Mouse (Mus musculus) urinary bladder, postnatal 10 days (tissue): Measurements from ENCODE around the gene Dgkg.

Experiments used
- DNase-seq: peaks from one replicate; pipeline ENCODE4 v3.0.0; 2022; ENCODE audit warnings: low spot score

Dgkg gene

DNA sequence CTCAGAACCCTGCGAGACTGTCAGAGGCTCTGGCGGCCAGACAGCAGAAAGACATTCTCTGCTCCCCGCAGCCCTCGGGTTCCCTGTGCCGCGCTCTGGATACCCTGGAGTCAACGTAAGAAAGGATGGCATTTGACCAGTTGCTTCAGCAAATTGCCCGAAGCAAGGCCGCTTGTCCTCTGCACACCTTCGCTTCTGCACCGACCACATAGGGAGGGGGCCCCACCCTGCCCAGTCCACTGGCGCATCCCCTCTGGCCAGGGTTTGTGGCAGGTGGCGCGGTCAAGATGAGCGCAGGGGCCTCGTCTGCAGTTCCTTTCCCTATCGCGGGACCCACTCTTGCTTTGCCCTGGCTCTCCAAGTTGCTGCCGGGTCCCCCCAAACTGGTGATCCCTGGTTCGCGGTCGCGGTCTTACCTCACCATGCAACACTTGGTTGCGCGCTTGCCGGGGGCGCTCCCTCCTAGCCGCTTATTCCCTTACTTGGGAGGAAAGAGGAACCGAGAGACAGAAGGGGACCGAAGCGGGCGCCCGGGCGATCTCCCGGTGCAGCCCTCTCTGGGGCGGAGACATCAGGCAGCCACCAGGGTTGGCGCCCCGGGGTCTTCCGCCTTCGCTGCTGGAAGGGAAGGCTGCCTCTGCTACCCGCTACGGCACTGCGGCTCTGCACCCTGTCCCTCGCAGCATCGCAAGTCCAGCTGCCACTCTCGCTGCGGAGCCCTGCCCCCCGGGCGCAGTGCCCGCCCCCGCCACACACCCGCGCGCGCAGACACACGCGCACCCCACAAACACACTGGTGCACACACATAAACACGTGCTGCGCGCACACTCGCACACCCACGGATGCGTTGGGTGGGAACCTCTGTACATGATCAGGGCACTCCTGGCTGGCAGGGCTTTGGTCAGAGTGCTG, at the start of gene Dgkg:
Gene Dgkg (minus strand): TSS at position 689 of the 912 bp plus-strand sequence.
- no peak for DNase-seq

DNA sequence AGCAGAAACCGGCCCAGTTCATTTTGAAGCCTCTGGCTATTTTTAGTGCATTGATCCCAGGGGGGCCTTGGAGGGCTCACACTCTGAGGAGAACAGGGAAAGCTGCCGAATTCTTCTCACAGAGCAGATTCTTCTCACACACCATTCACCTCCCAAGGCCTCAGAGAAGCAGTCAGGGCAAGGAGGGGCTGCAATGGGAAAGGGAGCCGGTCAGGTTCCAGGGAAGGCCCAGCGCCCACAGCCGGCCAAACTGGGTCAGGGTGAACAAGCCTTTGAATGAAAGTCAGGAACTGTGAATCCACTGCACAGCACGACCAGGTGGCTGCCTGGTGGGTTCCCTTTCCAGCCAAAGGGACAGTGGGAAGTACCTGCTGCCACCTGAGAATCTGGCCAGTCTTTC, 47.9 kb upstream of the Dgkg start:
- DNase-seq = no peak

DNA sequence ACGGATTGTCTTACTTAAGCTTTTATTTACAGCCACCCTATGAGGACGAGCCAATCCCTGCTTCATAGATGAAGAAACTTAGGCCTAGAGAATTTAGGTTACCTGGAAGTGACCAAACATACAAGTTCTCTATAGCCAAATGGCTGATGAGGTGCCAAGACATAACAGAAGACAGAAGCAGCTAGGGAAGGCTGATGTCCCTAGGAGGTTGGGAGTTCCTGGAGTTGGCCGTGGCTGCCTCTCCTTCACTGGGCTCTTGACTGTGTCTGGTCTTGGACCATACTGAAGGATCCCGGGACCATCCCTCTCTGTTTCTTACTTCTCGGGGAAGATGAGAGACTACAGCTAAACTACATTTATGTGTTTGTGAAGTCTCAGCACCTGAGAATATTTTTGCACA, 47.1 kb upstream of the Dgkg start:
- DNase-seq = no peak

DNA sequence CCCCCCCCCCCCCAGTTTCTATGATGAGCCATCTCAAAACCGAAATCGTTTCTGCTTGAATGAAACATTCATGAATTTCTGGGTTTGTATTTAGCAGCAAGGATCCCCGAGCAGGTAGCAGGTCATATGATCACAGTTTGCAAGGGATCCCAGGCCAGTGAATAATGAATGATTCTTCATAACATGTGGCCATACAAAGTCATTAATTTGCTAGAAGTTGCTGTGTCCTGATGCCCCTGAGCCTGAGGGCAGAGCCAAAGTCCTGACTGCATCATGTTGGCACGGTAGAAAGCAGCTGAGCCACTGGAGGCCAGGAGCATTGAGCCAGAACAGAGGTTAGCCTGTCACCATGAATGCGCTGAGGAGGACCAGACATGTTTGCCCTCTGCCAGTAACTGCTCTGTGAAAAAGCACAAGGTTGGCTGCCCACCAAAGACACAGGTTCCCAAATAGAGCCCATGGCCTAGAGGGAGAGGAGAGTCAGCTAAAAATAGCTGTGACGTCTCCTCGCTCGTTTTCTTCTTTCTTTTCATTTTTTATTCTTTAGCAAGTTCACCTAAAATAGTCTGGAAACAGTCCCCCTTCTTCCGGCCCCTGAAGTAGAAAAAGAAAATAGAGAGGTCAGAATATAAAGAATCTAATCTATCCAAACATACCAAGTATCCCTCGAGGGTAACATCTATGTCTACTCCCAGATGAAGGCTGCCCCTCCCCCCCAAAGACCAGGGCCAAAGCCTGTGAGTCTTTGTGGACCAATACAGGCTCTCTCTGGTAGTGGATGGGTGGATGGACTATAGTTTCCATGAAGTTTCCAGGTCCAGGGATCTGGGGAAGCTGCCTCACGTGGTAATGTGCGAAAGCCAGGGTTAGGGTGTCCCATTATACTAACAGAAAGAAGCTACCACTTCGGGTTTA, 42.1 kb upstream of the Dgkg start:
- DNase-seq = no peak

DNA sequence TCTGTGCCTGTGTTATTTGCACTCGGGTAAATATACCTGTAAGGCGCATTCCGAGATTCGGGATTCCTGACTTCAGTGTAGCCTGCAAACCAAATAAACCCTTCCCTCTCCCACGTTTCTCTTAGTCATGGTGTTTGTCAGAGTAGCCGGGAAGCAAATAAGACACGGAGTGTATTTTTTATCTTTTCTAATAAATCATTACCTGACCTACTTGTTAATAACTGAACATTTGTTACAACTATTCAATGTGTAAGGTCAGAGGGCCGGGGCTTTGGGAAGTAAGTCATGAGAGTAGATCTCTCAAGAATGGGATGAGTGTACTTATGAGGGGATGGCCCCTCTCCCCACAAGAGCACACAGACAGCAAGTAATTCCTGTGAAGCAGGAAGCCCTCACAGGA, 41.1 kb upstream of the Dgkg start:
- DNase-seq = no peak

DNA sequence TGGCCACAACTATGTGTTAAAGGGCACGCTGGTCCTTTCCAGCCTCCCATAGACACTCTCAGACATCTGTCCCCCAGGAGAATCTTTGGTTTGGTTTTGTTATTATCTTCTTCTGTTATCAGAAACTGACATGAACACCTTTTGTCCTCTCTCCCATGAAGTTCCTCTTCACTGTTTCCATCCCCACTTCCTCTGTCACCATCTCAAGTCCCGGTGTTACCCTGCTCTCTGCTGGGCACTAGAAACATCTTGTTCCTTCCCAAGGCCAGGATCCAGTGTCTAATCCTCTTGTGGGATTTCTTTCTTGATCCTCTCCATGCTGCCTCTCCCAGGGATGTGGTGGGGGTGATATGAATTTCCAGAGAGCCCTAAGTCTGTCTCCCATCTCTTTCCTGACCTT, 32.6 kb upstream of the Dgkg start:
- no peak for DNase-seq

DNA sequence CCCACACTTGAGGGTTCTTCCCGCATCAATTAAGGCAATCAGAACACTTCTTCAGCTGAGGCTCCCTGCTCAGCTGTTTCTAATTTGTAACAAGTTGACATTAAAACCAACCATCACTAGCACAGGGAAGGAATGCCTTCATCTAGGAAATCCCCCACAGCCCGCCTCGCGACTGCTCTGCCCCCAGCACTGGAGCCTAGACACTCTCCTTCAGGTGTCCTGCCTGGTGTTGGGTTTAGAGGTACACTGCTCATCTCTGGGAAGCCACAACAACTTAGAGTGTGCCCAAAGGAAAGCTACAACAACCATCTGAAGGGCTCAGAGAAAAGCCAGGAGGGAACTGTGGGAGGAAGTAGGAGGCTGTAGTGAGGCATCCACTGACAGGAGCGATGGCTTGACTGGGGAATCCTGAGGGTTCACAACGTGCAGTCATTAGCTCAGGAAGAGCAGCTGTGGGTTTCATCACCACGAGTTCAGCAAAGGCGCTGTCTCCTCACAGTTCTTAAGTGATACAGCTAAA, 30.8 kb upstream of the Dgkg start:
- no peak for DNase-seq

DNA sequence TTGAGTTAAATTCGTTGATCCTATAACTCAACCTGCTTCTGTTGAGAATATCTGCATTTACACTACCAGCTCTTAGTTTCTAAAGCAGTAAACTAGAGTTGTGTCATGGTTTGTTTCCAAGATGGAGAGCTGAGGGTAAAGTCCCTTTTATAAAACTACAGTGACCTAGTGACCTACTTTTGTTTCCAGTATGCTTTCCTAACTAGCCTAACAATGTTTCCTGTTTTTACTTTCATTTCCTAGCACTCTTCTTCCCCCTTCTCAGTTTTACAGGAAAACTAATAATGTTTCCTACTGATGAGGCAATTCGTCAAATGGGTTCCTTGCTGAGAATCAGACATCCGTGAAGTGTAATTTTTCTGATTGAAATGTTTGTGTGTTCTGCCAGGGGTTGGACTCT, 26.6 kb upstream of the Dgkg start:
- DNase-seq = no peak

DNA sequence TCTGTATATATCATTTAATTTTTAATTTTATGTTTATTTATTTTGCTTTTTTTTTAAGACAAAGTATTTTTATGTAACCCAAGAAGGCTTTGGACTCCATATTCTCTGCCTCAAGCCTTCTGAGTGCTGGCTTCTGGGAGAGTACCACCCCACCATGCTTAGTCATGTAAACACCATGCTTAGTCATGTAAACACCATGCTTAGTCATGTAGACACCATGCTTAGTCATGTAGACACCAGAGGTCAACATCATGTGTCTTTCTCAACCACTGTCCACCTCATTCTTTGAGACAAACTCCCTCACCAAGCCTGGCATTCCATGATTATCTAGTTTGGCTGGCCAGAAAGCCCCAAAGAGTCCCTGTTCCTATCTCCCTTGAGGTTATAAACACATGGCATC, 25.7 kb upstream of the Dgkg start:
- no peak for DNase-seq

DNA sequence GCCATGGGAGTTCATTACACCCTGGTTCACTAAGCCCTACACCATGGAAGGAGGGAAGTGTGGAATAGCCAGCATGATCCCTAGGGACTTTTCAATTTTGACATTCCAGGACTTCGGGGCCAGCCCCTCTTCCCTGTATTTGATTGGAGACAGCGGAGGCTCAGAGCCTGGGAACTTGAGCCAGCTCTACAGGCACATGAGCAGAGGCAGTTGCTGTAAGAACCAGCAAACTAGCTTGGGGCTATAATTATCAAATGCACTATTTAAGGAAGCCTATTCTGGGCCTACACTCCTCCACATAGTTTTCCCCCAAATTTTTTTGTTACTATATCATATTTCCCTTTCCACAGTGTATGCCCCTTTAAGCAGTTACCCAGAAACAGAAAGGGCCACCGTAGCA, 22.6 kb upstream of the Dgkg start:
- DNase-seq = no peak

DNA sequence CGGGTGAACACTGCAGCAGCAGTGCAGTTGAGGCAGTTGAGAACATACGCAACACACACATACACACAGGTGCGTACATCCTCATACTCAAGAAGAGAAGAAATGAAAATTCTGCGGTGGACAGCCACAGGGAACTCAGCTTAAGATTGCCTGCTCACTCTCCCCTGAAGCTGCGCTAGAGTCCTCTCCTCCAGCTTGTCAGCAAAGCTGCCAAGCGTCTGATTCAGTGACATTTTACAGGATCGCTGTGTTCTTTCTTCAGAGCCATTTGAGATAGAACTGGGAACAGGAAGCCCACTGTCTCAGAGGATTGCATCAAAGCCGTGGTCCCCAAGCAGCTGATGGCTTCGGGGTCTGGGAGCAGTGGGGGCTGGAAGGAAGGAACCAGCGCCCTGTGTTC, 17.6 kb upstream of the Dgkg start:
- DNase-seq = no peak

DNA sequence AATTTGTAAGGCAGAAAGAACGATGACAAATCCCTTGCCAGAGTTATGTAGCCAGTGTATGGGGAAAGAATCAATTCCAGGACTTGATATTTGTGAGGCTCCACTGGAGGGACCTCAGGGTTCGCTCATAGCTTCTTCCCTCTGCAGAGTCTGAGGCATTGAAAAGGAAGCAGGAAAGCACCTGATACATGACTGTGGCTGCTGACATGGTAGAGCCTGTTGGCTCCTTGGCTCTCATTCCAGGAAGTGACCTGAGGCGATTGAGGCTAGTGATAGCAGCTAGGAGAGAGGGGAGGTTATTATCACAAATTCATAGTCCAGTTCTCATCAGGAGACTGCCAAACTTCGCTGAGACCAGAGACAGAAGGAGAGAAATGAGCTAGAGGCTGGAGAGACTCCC, 17.1 kb upstream of the Dgkg start:
- no peak for DNase-seq

DNA sequence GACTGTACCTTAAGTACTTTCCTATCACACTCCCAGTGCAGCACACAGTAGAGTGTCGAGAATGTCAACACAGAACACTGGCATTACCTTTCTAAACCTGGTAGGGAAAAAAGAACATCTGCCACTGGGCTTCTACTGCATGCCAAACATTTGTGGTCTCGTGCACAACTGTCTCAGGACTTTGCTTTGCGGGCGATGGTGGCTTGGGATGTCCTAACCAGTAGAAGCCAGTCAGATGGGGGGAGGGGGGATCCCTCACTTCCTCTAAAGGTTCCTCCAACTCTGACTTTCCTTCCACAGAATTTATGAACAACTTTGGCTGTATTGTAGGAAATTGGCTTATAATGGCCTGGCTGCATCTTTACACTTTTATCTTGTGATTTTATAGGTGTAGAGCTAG, 7.0 kb upstream of the Dgkg start:
- DNase-seq = no peak

DNA sequence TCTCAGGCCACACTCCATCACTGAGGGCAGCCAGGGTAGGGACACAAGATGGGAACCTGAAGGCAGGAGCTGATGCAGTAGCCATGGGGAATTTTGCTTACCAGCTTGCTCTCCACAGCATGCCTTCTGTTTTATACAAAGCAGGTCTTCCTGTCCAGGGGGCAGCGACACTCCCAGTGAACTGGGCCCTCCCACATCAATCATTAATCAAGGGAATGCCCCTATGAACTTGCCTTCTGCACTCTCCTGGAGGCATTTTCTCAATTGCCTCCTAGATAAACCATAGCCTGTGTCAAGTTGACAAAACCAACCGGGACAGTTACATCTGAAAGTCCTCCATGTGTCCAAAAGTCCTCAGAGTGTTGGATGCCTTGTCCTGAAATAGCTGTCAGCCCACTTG, 6.1 kb upstream of the Dgkg start:
- DNase-seq = no peak

DNA sequence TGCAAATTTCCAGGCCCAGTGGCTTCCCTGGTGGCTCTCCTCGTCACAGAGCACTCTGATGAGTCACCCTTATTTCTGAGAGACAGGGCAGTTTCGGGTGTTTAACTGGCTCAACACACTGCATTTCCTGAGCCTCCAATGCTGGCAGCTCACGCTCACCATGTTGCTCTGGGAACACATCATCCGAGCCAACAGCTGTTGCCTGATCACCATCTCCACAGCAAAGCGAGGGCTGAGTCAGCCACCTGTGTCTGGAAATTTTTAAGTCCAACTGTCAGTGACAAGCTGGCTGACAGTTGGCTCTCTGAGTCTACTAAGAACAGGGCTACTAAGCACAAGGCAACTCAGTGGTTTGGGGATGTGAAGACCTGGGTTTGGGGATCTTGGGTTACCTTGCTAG, 4.1 kb upstream of the Dgkg start:
- no peak for DNase-seq

DNA sequence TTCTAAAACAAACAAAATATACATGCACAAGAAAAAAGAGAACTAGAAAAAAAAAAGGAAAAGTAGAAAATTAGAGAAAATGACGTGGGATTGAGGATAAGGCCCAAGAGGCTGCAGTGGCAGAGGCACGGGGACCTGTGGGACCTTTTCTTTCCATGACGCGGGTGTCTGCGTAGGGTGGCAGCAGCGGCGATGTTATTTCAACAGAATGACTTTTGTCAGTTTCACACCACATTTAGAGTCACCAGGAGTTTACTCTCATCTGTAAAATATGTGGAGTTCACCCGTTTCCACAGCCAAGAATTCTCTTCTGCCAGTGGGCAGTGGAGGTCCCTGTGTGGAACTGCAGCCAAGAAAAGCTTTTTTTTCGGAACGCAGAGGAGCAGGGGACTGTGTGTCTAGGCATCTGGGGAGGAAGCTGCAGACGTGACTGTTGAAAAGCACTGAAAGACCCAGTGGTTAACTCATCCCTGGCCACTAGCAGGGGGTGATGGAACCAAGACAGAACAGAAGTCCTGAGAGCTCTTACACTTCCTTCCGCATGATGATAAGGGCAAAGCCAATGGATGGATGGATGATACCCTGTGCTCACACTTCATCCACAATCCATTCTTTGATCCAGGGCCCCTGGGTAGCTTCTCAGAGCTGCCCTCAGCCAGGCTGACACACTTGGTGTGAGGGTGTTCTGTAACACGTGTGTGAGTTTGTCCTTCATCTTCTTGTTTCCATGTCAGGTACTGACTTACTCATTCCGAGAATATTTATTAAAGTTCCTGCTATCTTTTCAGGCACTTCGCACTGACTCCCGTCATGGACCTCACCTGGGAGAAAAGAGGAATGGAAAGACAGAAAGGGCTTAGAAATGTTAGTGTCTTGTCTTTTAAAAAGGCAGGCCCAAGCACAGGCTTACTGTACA, 1.1 kb upstream of the Dgkg start:
- DNase-seq = no peak

DNA sequence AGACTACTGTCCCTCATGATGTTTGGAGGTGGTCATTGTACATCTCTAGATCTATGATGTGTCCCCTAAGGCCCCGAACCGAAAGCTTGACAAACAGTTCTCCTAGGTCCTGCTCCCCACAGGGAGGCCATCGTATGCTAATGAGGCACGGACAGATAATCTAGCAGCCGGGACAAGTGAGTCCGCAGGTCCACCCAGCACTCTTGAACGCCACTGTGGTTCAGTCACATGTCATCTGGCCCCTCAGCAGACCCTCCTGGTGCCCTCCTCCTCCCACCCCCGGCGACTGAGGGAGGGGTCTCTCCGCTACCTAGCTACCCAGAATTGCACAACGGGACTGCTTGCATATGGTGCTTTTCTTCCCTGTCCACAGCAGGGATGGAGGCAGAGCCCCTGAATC, 1.2 kb downstream of the Dgkg start:
- no peak for DNase-seq

DNA sequence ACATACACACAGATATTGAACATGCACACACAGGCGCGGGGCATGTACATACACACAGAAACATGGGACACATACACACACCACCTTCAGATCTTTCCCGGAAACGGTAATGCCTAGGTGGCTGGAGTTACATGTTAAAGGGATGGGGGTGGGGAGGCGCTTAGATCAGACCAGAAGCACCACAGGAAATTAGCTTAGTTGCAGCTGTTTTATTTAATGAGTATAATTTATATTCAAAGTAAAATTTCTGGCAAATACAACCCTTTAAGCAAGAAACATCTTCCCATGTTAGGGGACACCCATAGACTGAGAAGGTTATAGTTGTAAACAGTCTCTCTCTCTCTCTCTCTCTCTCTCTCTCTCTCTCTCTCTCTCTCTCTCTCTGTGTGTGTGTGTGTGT, 1.8 kb downstream of the Dgkg start:
- DNase-seq = no peak

DNA sequence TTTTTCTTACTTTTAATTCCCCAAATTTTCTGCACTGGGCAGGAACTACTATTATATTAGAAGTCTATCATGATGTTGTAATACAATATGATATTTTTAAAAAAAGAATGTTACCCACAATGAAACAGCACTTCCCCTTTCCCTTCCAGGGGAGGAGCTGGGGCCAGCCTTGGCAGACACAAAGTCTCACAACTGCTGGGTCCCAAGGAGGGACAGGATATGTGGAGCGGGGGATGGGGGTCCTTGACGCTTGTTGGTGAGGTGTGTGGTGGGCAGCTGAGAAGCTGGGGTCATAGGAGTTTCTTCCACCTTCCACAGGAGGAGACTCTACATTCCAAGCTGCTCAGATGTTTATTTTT, 2.6 kb downstream of the Dgkg start:
- DNase-seq = no peak

DNA sequence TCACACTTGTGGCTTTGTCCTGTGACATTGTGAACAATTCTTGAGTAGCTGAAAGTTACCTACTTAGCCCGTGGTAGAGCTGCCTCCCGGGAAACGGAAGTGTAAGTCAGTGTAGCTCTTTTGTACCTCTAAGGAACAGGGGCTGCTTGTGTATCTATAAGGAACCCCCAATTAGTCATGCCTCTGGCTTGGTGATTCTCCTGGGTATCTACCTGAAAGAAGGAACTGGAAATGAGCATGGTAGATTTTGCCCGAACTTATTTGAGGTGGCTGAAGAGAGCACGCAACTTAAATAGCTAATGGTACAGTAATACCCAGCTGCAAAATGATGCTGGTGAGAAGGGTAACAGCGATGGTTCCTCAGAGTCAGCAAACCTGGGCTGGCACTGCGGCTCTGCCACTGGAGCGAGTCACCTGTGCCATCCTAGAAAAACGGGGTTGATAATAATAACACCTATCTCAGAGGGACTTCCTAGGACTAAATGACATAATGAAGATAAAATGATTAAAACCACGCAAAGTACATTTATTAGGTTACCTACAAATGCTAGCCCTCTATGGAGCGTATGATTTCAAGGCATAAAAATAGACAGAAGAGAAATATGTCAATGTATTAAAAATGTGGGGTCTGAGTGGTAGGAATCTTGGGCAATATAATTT, 3.1 kb downstream of the Dgkg start:
- DNase-seq = no peak

DNA sequence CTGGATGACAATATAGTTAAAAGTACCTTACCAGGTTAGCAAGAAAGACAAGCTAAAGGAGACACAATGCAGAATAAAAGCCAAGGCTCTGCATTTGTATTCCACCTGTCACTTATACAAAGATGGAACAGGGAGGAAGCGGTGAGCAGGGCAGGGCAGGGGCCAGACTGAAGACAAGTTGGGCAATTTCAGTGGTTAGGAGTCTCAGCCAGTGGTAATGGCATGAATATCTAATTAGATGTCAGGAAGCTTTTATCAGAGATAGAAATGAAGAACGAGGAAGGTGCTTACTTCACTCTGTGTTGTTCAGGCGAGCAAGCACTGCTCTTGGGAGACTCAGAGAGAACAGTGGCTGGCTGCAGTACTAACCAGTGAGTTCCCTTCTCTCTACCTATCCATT, 5.8 kb downstream of the Dgkg start:
- no peak for DNase-seq
